Mouse (Mus musculus): ENCODE data around the gene Swsap1.

Swsap1 gene

GRCm38 (mm10) chr9:21955570-21956281, at the start of gene Swsap1:
Swsap1 (plus strand) TSS chr9:21955755.
- DNase-seq, result peak; percentile 99

DNA sequence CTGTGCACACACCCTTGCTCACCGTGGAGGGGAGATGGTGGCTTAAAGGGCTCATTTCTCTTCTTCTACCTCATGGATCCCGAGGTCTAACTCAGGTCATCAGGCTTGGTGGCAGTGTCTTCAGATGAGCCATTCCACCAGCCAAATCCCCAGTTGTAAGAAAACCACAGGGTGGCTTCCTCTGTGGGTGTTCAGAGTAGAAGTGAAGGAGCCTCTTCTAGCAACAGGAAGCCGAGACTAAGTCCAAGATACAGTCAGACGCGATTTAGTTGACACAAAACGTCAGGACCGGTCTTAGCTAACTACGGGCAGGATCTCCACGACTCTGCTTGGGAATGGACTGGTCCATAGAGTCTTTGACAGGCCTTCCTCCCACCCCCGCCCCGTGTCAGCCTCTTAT, 47.3 kb upstream of the Swsap1 start:
- DNase-seq, result no peak

DNA sequence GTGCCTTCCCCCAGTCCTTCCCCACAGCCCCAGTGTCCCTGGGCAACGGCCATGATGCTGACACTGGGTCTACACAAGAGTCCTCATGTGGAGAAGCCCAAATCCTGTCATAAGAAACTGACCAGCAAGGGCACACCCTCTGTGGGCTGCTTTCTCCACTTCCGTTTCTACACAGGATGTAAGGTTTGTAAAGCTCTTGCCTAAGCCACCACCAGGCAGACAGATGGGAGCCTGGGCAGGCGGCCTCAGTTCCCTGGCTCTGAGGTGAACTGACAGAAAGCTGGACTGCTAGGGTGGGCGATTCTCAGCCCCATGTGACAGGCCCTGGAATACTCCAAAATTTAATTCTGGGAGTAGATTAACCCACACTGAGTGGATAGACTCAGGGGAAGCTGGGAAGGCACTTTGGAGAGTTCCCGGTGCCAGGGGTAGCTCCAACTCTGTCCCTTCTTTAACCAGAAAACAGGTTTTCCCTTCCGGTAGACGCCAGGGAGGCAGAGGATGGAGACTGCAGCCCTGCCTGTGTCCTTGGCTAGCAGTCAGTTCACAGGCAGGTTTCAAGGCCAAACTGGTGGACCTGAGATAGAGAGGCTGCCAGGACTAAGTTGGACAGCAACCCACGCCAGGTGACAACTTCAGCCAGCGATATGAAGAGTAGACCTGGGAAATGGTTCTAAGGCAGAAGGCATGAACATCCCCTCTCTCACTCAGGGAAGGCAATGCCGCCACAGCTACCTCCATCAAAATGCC, 45.9 kb upstream of the Swsap1 start:
- no peak for DNase-seq

- DNase-seq, result no peak
These were observed 38.6 kb upstream of the Swsap1 start for GRCm38 (mm10) chr9:21916851-21917492.

GRCm38 (mm10) chr9:21917493-21918034, 38.0 kb upstream of the Swsap1 start:
- peak; percentile 35 for DNase-seq

DNA sequence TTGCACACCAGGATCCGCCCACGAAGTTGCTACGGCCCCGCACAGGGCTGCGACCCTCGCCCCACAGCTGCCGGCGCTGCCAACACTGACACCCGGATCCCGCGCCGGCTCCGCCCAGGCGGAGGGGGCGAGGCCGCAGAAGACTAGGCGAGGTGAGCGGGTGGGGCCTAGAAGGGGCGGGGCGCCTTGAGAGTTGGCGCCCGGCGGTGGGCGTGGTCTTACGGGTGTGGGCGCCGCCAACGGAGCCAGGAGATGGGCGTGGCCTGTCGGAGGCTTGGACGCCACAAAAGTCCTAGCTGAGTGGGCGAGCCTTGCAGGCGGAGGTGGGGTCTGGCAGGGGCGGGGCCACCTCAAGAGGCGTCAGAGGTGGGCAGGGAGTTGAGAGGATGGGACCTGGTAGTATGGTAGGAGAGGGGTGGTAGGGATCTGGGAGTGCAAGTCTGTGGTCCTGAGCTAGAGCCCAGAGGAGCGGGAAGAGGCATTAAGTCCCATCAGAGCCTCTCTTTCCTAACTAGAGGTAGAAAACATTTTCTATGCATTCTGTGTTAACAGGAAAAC, 37.4 kb upstream of the Swsap1 start, which contains the start of gene Rab3d:
Gene Rab3d, minus strand, starts transcription at position 158 of the 558 bp plus-strand sequence.
- peak; percentile 97 for DNase-seq

DNA sequence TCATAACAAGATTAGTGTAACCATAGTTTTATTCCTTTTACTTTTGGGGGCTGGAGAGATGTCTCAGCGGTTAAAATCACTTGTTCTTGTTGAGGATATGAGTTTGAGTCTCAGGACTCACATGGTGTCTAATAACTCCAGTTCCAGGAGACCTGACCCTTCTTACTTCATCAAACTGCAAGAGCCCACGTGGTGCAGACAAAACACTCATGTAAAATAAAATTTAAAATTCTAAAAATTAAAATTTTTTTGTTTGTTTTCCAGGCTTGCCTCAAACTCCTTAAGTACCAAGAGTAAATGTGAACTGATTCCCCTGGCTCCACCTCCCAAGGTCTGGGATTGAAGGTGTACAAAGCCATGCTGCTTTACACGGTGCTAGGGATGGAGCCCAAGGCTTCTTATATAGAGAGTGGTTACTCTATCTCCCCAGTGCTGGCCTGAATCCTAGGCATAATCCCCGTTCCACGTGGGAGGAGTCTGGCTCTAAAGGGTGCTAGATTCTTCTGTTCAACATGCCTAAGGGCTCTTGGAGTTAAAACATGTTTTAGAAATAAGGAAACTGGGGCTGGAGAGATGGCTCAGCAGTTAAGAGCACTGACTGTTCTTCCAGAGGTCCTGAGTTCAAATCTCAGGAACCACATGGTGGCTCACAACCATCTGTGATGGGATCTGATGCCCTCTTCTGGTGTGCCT, 36.7 kb upstream of the Swsap1 start:
- peak; percentile 31 for DNase-seq

DNA sequence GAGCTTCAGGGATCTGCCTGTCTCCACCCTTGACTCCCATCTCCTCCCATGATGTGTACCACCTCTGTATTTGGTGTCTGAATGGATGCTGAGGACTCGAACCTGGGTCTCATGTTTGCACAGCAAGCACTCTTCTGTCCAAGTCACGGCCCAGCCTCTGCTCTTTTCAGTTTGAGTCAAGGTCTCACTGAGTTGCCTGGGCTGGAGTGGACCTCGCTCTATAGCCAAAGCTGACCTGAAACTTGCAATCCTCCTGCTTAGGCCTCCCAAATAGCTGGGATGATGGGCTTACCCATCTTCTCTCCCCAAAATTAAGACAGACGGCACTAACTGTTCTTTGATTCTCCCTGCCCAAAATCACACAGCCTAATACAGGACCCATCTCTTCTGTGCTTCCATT, 32.5 kb upstream of the Swsap1 start:
- DNase-seq, result no peak

- DNase-seq, result no peak
These were observed 32.0 kb upstream of the Swsap1 start for GRCm38 (mm10) chr9:21923490-21924098.

DNA sequence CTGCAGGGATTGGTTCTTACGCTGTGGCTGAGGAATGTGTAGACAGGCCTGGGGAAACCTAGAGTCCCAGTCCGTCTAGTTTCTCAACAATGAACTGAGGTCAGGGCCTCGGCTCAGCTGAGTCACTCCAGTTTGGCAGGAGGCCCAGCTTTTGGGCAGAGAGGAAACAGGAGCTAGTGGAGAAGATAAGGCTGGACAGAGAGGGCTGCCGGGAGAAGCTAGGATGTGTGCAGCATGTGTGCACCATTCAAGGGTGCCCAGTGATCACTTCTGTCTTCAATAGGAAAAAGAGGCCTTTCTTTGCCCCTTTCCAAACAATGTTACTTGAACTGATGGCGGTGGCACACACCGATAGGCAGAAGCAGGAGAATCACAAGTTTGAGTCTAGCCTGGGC, 31.5 kb upstream of the Swsap1 start:
- peak; percentile 96 for DNase-seq

DNA sequence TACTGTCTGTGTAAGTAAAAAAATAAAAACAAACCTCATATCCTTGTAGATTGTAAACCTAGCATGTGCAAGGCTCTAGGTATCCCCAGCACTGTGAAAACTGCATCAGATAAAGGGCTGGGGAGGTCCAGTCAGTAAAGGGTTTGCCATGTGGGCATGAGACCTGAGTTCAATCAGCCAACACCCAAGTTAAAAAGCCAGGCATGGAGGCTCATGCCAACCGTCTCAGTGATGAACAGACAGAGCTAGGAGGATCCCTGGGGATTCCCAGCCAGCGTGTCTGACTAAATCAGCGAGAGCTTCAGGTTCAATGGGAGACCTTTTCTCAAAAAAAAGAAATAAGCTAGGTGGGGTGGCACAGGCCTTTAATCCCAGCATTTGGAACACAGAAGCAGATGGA, 30.5 kb upstream of the Swsap1 start:
- no peak for DNase-seq

GRCm38 (mm10) chr9:21925506-21925905, 30.0 kb upstream of the Swsap1 start:
- DNase-seq, result no peak

DNA sequence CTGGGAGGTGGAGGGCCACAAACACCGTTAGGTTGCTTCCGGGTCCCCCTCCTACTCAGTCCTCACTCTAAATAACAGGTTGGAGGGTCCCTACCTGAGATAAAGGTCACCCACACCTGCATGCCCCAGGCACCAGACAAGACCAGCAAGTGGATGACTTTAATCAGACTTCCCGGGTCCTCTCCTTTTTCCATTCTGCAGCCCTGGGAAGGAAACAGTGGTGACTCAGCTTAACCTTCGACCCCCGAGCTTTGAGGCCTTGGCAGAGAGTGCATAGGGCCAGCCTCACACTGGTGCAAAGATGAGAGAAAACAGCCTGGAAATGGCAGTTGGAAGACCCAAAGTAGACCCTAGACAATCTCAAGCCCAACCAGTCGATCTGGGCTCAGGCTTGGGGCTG, 29.4 kb upstream of the Swsap1 start:
- peak; percentile 47 for DNase-seq

DNA sequence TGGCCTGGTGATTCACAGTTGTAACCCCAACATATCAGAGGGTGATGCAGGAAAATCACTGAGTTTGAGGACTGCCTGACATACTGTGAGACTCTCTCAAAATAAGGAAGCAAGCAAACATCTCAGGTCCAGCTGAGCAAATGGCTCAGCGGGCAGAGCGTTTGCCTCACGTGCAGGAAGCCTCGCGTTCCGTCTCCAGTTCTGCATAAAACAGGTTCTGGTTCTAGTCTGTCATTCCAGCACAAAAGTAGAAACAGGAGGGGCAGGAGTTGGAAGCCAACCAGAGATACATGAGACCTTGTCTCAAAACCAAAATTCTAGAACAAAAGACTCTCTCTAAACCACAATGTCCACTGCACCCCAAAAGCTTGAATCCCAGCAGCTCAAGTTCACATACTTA, 28.8 kb upstream of the Swsap1 start:
- DNase-seq, result peak; percentile 25

GRCm38 (mm10) chr9:21927208-21927753, 28.3 kb upstream of the Swsap1 start, which contains the start of the genes Ccdc159 and Tmem205:
Ccdc159 (plus strand) TSS chr9:21927471.
Tmem205 (minus strand) TSS chr9:21927556.
- DNase-seq, result peak; percentile 97

DNA sequence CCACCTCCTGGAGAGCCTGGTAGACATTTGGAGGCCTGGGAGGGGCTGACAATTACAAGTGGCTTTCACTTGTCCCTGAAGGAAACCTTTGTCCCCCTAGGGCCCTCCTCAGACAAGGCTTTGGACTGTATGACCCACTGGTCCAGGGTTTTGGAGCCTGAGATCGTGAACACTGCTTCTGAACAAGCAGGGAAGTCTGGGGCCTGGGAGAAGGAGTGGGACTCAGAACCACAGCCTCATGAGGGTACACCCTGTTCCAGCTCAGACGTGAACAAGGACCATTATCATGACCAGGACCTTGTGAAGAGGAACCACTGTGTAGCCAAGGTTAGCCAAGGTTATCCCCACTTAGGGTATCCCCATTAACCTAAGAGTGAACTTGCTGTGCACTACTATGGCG, 26.3 kb upstream of the Swsap1 start:
- DNase-seq, result no peak

GRCm38 (mm10) chr9:21932006-21932405, 23.5 kb upstream of the Swsap1 start:
- DNase-seq, result no peak

- no peak for DNase-seq
These were observed 23.0 kb upstream of the Swsap1 start for GRCm38 (mm10) chr9:21932445-21933137.

DNA sequence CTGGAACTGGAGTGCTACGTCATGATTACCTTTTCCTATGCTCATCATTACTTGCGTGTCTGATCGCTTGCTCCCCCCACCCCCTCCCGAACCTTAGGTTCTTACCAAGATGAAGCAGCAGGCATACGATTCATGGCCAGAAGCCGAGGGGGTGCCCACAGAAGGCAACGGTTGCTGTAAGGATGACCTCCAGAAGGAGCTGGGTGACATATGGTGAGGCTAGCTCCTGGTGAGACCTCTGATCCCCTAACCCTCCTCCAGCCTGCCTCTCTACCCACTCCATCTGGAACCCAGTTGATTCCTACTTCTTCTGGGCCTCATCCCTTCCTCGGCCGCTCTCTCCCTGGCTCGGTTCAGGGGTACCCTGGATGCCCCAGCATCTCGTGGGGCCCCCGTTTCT, 21.5 kb upstream of the Swsap1 start:
- no peak for DNase-seq

DNA sequence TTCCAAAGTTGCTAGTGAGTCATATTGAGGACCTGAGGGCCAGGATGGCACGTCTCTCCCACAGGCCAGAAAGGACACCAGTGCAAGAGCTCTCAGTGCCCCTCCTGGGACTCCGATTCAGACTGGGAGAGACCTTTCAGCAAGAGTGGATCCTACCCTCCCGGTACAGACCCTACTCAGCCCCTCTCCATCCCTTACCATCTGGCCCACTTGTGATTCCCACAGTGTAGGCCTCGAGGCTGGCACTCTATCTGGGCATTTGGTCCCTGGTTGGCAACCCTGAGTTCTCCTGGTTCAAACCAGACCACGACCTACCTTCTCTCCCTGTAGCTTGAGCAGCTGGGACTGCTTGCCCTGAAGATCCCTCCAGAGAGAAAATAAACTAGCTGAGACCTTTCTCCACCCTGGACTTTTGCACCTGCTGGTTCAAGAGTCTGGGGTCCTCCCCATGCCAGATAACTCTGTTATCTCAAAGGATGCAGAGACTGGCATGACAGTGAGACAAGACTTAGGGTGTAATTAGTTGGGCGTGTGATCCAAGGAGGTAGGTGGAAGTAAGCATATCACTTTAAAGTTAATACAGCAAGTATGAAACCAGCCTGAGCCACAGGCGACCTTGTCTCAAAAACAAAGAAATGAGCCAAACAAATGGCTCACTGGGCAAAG, 20.0 kb upstream of the Swsap1 start:
- no peak for DNase-seq
